Mouse (Mus musculus) B cell, adult (primary cell): ENCODE results near the gene Olfr1248. TPM values are rescaled to one million over a fixed set of nuclear protein-coding genes. Genes with fewer than 3 reads are reported as not detected.

Experiments
- total RNA-seq: library from RNA; stranded (reverse); gene quantifications from 4 replicates; pipeline ENCODE4 v1.2.4, GENCODE M21; 2023; ENCODE audit not compliant: inconsistent age

Gene Olfr1248
- total RNA-seq: not detected in 4 replicates

DNA sequence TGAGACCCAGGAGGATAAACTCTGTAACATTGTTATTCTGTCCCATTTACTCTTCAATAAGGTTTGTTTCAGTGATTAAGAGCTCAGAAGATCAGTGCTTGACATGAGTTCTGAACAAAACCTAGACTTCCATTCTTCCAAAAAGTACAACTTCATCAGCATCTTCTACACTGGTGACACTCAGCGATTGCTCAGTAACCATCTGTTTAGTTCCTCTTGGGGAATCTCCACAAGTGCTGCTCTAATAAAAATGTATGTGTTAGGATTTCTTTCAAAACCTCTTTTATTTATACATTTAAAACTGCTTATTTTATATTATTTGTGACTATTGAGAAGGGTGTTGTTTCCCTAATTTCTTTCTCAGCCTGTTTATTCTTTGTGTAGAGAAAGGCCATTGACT lies at the start of gene Olfr1248:
Gene Olfr1248 (minus strand): TSS at position 101 of the 400 bp plus-strand sequence.

DNA sequence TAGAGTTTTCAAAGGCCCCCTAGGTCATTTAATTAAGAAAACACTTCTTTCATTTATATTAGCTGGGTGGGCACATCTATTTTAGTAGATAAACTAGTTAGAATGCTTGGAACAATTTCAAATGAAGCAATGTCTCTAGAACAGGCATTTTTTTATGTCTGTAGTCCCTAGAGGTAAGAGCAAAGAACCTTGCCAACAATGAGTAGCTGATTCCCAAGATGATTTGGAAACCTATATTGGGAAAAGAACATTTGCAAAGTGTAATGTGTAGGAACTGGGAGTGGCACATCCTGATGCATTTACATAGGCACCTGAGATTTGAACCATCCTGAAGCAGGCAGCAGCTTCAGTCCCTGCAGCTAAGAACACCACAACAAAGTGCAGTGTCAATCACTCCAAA lies 43.3 kb upstream of the Olfr1248 start, which contains the start of gene Olfr1250:
Gene Olfr1250 (minus strand): TSS at position 101 of the 400 bp plus-strand sequence.

DNA sequence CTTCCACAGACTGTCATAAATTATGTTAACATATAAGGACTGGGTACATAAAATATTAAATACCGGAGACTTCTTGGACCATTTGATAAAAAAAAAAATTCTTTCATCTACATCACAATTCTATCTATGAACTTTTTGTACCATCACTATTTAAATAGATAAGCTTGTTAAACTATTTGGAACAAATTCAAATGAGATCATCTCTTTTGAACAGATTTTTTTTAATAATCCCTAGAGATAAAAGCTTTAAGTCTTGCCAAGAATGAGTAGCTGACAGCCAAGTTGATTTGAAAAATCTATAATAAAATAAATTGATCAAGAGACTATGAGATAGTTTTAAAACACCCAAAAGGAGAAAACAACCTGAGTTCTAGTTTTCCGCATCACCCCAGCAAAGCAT lies 16.8 kb upstream of the Olfr1248 start, which contains the start of gene Olfr1249:
Gene Olfr1249 (minus strand): TSS at position 101 of the 400 bp plus-strand sequence.

DNA sequence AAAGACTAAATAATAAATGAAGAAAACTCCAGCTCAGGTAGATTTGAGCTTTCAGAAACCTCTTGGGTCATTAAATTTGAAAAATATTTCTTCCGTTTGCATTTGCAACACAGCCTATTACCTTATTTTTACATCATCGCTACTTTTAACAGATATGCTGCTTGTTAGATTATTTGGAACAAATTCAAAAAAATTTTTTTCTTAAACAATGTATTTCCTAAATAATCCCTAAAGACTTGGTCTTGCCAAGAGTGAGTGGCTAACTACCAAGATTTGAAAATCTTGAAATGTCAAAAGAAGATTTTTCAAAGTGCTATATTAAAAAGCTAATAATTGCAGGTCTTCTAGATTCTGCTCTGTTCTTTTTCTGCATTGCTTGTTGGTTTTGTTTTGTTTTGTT lies 4.0 kb downstream of the Olfr1248 start, which contains the start of gene Olfr1247:
Gene Olfr1247 (minus strand): TSS at position 101 of the 400 bp plus-strand sequence.

DNA sequence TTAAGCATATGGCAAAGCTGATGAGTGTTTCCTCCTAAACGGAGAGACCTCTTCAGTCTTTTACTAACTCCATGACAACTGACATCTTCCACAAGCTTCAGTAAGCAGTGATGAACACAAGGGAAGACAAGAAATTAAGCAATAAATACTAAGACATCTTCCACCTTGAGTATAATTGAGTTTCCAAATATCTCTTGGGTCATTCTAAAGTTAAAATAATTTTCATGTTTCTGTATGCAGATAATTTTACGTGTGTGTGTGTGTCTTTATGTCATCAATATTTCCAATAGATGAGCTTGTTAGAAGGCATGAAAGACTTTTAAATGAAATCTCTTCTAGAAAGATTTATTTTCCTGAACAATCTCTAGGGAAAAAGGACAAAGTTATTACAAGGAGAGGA lies 25.0 kb downstream of the Olfr1248 start, which contains the start of gene Olfr1246:
Gene Olfr1246 (minus strand): TSS at position 101 of the 400 bp plus-strand sequence.

DNA sequence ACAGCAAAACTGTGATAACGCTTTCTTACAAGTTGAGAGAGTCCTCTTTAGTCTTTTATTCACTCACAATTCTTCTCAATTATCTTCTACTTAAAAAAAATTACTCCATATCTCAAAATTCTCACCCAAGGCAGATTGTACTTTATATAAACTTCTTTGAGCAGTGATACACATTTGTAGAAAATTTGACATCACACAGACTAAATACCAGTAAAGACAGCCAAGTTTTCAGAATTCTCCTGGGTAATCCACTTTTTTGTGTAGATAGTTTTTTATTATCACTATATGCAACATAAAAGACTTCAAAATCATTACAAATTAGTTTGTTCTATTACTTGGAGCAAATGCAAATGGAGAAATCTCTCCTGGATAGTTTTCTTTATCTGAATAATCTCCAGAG lies 39.7 kb downstream of the Olfr1248 start, which contains the start of gene Olfr1245:
Gene Olfr1245 (minus strand): TSS at position 101 of the 400 bp plus-strand sequence.

Other genes with a start within 250 kb of the Olfr1248 start
- 0.09 TPM in 1 of 4 replicates, not detected in the others for gene Olfr1238, start 208.6 kb downstream of the Olfr1248 start, total RNA-seq
- not detected in 4 replicates for gene Olfr1239, start 197.8 kb downstream of the Olfr1248 start, total RNA-seq
- not detected in 4 replicates for gene Olfr1240, start 175.2 kb downstream of the Olfr1248 start, total RNA-seq
- gene Olfr1241, start 131.1 kb downstream of the Olfr1248 start, total RNA-seq: not detected in 4 replicates
- not detected in 4 replicates for gene Olfr1242, start 119.9 kb downstream of the Olfr1248 start, total RNA-seq
- gene Olfr1243, start 86.8 kb downstream of the Olfr1248 start, total RNA-seq: not detected in 4 replicates
- not detected in 4 replicates for gene Olfr1245, start 39.8 kb downstream of the Olfr1248 start, total RNA-seq
- not detected in 4 replicates for gene Olfr1246, start 25.1 kb downstream of the Olfr1248 start, total RNA-seq
- gene Olfr1247, start 4.1 kb downstream of the Olfr1248 start, total RNA-seq: 0.12 TPM in 1 of 4 replicates, not detected in the others
- not detected in 4 replicates for gene Olfr1249, start 16.7 kb upstream of the Olfr1248 start, total RNA-seq
- not detected in 4 replicates for gene Olfr1250, start 43.2 kb upstream of the Olfr1248 start, total RNA-seq
- gene Olfr1251, start 53.7 kb upstream of the Olfr1248 start, total RNA-seq: not detected in 4 replicates
- gene Olfr1252, start 106.8 kb upstream of the Olfr1248 start, total RNA-seq: not detected in 4 replicates
- gene Olfr1253, start 138.8 kb upstream of the Olfr1248 start, total RNA-seq: not detected in 4 replicates
- not detected in 4 replicates for gene Olfr1254, start 175.4 kb upstream of the Olfr1248 start, total RNA-seq
- not detected in 4 replicates for gene Olfr1255, start 193.8 kb upstream of the Olfr1248 start, total RNA-seq
- not detected in 4 replicates for gene Olfr1256, start 223.3 kb upstream of the Olfr1248 start, total RNA-seq
- not detected in 4 replicates for gene Olfr48, start 230.0 kb upstream of the Olfr1248 start, total RNA-seq